Mouse (Mus musculus): ENCODE data around the gene Sin3b.

The Sin3b gene

DNA sequence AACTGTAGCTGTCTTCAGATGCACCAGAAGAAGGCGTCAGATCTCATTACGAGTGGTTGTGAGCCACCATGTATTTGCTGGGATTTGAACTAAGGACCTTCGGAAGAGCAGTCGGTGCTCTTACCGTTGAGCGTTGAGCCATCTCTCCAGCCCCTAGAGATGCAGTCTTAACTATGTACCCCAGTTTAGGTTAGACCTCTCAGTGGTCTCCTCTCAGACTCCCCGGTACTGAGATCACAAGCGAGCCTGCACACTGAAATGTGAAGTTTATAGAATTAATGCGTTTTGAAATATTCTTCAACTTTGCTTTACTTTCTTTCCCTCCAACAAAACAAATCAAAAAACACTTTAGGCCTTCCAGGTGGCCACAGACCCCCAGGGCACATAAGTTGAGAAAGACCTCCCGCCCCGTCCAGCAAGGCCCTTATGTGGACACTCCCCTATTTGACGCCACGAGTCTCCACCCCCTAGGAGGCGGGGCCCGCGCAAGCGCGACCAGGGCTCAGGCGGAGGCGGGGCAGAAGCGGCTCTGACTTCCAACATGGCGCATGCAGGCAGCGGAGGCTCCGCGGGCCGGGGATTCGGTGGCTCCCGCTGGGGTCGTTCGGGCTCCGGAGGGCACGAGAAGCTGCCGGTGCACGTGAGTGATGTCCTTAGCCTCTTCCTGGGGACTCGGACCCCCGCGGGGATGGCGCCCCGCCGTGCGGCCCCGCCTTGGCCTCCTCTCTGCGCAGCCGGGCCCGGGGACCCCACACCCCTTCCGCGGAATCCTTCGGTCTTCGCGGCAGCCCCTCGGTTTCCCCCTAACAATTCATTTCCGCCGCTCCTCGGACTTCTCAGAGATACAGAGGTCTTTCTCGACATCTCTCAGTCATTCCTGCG, at the start of gene Sin3b:
Gene Sin3b (plus strand): TSS at position 517 of the 882 bp plus-strand sequence.
- TF ChIP-seq GATA4 (IDR thresholded peaks at IDR 0.05; ENCODE audit: insufficient replicate concordance, low read length) = no peak

DNA sequence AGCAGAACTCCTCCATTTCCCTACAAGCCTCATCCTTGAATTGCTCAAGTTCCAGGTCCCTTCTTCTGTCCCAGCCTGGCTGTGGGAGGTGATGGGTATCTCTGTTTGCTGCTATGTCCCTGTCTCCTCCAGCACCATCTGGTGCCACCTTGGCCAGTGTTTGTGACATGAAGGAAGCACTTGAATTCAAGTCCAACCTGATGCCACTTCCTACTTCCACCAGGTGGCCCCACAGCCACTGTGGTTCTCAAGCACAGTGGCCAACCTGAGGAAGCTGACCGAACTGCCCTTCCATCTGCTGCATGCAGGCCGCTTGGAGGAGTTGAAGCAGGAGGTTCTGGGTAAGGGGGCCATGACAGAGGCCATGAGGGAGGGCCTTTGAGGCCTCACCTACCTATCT, 48.9 kb upstream of the Sin3b start:
- TF ChIP-seq GATA4 (IDR thresholded peaks at IDR 0.05; ENCODE audit: insufficient replicate concordance, low read length) = no peak

DNA sequence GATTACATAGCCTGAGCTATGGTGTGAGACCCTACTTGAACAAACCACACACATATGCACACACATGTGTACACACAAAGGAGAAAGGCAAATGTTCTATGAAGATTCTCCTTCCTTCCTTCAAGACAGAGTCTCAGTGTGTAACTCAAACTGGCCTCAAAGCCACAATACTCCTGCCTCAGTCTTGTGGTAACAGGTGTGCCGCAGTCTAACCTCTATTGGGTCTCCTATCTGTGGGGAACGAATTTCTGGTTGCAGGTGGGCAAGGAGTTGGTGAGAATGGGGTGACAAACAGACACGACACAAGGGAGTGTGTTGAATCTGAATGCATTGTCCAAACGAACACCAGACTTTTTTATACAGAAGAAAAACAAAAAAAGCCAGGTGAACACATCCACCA, 46.6 kb upstream of the Sin3b start:
- TF ChIP-seq GATA4 (IDR thresholded peaks at IDR 0.05; ENCODE audit: insufficient replicate concordance, low read length) = no peak

DNA sequence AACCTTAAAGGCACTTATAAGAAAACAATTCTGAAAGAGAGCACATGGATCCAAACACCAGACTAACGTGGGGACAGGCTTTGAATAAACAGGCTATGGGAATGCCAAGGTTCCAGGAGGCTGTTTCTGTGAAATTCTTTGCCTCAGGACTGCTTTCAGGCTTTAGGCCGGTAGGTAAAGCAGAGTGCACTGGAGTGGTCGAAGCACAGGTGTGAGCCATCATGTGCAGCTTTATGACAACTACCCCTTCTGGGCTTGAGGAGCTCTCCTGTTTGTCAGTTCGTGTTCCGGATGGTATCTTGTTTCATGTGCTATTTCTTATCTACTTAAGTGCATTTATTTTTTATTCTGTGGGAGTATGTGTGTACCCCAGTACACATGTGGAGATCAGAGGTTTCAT, 45.8 kb upstream of the Sin3b start:
- no peak for TF ChIP-seq GATA4 (IDR thresholded peaks at IDR 0.05; ENCODE audit: insufficient replicate concordance, low read length)

DNA sequence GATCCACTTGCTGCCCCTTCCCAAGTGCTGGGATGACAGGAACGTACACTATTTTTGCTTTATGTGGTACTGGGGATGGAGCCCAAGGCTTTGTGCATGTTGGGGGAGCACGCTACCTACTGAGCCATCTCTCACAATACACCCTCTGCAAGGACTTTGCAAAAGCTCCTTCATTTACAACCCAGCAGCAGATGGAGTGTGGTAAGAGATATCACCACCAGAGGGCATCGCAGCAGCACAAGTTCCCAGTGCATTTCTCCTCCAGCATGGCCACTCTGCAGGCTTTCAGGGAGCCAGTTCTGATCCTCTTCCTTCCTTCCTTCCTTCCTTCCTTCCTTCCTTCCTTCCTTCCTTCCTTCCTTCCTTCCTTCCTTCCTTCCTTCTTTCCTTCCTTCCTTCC, 43.0 kb upstream of the Sin3b start:
- no peak for TF ChIP-seq GATA4 (IDR thresholded peaks at IDR 0.05; ENCODE audit: insufficient replicate concordance, low read length)

DNA sequence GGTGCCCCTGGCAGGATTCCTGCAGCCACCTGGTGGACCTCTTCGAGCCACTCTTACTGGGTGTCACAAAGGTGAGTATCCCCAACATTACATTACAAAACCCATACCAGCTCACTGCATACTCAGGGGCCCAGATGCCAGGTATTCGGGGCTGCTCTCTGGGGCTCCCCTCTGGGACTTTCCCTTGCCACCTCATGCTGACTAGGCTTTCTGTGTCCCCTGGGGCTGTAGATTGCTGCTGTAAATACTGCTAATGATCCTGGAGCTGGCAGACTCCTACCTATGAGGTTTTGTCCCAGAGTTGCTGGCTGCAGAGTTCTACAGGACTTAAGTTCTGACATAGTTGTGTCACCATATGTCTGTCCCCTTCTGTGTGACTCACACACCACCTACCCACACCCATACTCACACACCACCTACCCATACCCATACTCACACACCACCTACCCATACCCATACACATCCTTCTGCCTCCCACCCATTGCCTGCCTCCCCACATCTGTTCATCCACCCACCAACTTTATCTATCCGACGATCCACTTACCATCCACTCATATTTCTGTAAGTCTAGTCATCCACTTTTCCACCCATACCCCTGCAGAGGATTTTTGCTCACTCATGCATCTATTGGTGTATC, 40.9 kb upstream of the Sin3b start:
- TF ChIP-seq GATA4 (IDR thresholded peaks at IDR 0.05; ENCODE audit: insufficient replicate concordance, low read length) = no peak

DNA sequence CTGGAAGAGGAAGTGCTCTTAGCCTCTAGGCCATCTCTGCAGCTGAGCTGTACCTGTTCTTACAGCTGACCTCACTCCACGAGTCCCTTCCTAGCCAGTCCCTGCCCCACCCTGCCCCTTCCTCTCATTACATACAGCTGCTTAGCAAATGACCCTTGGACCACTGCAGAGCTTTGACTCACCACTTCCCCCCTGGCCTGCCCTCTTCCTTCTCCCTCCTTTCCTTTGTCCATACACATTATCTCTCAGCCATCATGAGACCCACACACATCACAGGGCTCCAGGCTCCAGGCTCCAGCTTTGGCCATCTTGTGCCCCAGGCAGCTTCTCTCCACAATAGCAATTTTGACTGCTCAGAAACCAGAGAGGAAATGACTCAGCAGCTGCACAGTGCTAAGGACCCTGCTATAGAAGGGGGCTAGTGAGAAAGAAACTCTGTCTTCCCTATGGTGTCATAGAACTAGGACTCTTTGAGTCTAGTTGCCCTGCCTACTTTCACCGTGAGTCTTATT, 40.0 kb upstream of the Sin3b start:
- no peak for TF ChIP-seq GATA4 (IDR thresholded peaks at IDR 0.05; ENCODE audit: insufficient replicate concordance, low read length)

DNA sequence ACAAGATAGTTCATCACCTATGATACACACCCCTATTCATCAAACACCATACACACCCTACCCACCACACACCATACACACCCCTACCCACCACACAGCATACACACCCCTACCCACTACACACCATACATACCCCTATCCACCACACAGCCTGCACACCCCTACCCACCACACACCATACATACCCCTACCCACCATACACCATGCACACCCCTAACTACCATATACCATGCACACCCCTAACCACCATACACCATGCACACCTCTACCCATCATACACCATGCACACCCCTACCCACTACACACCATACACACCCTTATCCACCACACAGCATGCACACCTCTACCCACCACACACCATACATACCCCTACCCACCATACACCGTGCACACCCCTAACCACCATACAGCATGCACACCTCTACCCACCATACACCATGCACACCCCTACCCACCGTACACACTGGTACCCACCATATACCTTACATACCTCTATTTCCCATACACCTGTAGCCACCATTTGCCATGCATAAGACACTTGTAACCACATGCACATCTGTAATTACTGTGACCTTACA, 24.6 kb upstream of the Sin3b start:
- TF ChIP-seq GATA4 (IDR thresholded peaks at IDR 0.05; ENCODE audit: insufficient replicate concordance, low read length) = no peak

DNA sequence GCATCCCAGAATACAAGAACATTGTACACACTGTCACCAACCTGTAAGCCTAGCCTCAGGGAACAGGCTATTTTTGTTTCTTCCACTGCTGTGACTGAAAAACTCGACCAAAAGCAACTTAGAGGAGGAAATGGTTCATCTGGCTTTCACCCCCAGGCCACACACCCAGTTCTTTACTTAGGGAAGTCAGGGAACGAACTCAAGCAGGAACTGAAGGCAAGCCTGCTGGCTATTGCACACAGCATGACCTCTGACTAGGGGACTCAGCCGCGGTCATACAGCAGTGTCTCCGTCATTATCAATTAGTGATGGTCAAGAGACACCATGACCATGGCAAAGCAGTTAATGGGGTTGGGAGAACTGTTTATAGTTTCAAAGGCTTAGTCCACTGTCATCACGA, 10.5 kb upstream of the Sin3b start:
- no peak for TF ChIP-seq GATA4 (IDR thresholded peaks at IDR 0.05; ENCODE audit: insufficient replicate concordance, low read length)

DNA sequence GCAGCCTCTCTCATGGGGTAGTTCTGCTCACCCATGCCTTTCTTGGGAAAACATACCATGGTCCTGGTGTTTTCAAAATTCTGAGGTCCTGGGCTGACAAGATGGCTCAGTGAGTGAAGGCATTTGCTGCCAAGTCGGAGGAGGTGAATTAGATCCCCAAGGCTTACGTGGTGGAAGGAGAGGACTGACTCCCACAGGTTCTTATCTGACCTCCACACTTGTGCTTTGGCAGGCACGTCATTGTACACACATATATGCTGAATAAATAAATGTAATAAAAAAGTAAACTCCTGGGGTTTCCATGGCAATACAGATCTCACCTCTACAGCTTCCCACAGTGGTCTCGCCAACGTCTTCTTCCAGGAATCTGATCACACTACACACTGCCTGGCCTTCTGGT, 6.5 kb upstream of the Sin3b start:
- TF ChIP-seq GATA4 (IDR thresholded peaks at IDR 0.05; ENCODE audit: insufficient replicate concordance, low read length) = no peak

DNA sequence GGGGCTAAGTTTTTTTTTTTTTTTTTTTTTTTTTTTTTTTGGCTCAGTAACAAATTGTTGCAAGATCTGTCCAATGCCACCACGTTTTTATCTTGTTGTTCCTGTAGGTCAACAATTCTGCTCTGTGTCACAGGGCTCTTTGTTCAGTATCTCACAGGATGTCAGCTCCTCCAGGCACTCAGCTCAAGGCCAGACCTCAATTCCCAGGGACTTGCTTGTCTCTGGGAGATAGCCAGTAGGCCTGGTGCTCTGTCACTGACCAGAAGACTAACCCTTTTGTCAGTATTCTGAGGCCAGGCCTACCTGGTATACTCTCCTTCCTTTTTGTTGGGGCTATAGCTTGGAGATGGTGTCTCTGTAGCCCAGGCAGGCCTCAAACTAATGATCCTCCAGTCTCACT, 2.5 kb upstream of the Sin3b start:
- 0 out of 2 replicates have a peak, but pooled peaks have one; percentile 5 for TF ChIP-seq GATA4 (IDR thresholded peaks at IDR 0.05; ENCODE audit: insufficient replicate concordance, low read length)

DNA sequence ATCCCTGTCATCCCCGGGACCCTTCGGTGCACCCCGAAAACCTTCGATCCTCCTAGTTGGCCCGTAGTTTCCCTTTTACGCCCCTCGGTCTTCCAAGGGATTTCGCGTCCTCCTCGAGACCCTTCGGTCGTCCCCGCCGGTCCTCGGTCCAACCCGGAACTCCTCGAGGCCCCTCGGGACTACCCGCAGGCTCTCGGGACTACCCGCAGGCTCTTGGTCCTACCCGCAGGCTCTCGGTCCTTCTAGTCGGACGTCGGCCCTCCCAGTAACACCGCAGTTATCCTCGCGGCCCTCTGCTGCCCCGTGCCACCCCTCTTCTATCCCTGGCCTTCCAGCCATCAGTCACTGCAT, 541 bp downstream of the Sin3b start:
- no peak for TF ChIP-seq GATA4 (IDR thresholded peaks at IDR 0.05; ENCODE audit: insufficient replicate concordance, low read length)

DNA sequence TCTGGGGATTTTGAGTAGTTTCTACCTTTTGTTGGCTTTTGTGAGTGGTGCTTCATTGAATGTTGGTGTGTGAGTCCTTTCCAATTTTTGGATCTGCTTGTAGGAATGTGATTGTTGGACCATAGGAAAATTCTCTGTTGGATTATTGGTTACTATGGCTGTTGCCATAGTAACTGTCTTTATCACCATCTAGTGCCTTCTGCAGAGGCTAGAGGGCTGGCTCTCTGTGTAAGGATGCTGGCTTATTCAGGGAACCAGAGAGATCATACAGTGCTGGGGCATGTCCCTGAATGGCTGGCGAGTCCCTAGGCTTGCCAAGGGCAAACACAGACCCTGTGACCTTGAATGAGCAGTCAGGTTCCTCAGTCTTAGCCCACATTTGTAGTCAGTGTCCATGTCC, 5.6 kb downstream of the Sin3b start:
- no peak for TF ChIP-seq GATA4 (IDR thresholded peaks at IDR 0.05; ENCODE audit: insufficient replicate concordance, low read length)

DNA sequence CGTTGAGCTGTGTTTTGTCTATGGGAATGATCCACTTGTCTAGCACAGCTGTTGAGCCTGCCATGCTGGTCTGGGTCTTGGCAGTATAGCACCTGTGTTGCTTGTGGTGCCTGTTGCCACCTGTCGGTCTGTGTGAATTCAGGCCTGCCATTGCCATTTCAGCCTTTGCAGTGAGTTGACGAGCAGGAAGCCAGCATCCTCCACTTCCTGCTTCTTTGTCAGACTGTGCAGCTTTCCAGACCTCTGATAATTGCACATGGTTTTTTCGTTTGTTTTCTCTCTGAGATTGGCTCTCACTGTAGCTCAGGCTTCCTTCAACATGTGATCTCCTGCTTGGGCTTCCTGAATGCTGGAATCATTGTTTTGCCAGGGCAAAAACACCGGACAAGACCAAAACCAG, 11.9 kb downstream of the Sin3b start:
- no peak for TF ChIP-seq GATA4 (IDR thresholded peaks at IDR 0.05; ENCODE audit: insufficient replicate concordance, low read length)

DNA sequence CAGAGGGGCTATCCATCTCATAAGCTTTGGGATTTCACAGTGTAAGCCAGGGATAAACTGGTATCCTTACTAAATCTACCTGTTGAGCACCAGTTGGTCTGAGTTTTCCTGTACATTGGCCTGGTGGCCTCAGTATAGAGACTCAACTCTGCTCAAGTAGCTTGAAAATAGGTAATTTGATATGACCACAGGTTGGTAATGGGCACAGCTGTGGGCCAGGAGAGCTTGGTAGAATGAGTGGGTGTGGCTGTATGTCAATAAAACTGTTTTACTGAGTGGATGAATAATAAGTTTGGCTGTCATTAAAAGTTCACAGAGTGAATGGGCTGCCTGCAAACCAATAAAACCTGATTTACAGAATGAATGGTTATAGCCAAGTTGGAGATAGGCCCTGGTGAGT, 13.8 kb downstream of the Sin3b start:
- no peak for TF ChIP-seq GATA4 (IDR thresholded peaks at IDR 0.05; ENCODE audit: insufficient replicate concordance, low read length)

DNA sequence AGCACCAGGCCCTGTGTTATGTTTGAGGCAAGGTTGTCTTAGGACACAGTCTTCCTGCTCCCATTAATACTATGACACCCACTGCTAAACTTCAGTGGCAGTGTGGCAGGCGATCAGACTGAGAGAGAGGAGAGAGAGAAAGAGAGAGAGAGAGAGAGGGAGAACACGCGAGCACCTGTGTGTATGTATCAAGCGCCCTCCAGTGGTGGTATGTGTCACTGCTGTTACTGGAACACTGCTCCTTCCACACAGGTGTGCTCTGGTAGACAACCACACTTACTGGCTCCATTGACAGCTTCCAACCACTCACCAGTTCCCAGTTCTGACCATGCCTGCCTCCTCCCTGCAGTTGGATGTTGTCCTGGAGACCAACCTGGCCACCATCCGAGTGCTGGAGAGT, 23.0 kb downstream of the Sin3b start:
- no peak for TF ChIP-seq GATA4 (IDR thresholded peaks at IDR 0.05; ENCODE audit: insufficient replicate concordance, low read length)

All from liver, adult (tissue).